Mouse (Mus musculus) stomach, embryonic 16.5 days (tissue): ENCODE results near the gene Rab15. TPM values are rescaled to one million over a fixed set of nuclear protein-coding genes. Genes with fewer than 3 reads are reported as not detected.

ENCODE experiments used
- ATAC-seq: fragments of 200-750 bp; cut with Nextera tagmentation; 2 replicates; pipeline ENCODE4 v1.8.0; 2017; ENCODE audit warnings: moderate number of reproducible peaks, moderate TSS enrichment; ENCODE audit not compliant: insufficient read depth, low FRiP score
- H3K27ac ChIP-seq: fragments of 300-500 bp; sonication (generic); 2 replicates; pipeline ENCODE4 v1.5.1; 2014; ENCODE audit warnings: low read length
- H3K27me3 ChIP-seq: fragments of 300-500 bp; sonication (generic); 2 replicates; pipeline ENCODE4 v1.6.1; 2014; ENCODE audit warnings: low read length, control low read depth, mixed read lengths; ENCODE audit not compliant: control insufficient read depth, insufficient read depth
- H3K36me3 ChIP-seq: fragments of 300-500 bp; sonication (generic); 2 replicates; pipeline ENCODE4 v1.6.1; 2014; ENCODE audit warnings: low read length; ENCODE audit not compliant: control insufficient read depth, insufficient read depth
- H3K4me1 ChIP-seq: fragments of 300-500 bp; sonication (generic); 2 replicates; pipeline ENCODE4 v1.6.1; 2014; ENCODE audit warnings: low read length, control low read depth, mixed read lengths; ENCODE audit not compliant: control insufficient read depth, insufficient read depth
- H3K4me2 ChIP-seq: fragments of 300-500 bp; sonication (generic); 2 replicates; pipeline ENCODE4 v1.6.1; 2014; ENCODE audit warnings: low read depth, low read length, mixed read lengths
- H3K4me3 ChIP-seq: fragments of 300-500 bp; sonication (generic); replicated peaks from 2 replicates; pipeline ENCODE4 v1.5.1; 2014; ENCODE audit warnings: mild to moderate bottlenecking, low read length
- H3K9ac ChIP-seq: fragments of 300-500 bp; sonication (generic); 2 replicates; pipeline ENCODE4 v1.6.1; 2014; ENCODE audit warnings: low read length
- H3K9me3 ChIP-seq: fragments of 300-500 bp; sonication (generic); replicated peaks from 2 replicates; pipeline ENCODE4 v1.6.1; 2016; ENCODE audit warnings: low read length, control low read depth; ENCODE audit not compliant: control insufficient read depth
- WGBS: fragments of 180-500 bp; shearing (Covaris S2); extraction: QIAGEN DNeasy Blood & Tissue Kit; methylation state at CpG from one replicate; pipeline ENCODE4 v1.1.7; 2014; 5-methylcytosine and 5-hydroxymethylcytosine counted together
- polyA plus RNA-seq: library from polyadenylated mRNA; unstranded; fragments of >200 nt; fragmentation: Nextera tagmentation; extraction: Ambion mirVana; gene quantifications from 2 replicates; pipeline ENCODE4 v1.2.1, GENCODE M21; 2015

Gene Rab15
- polyA plus RNA-seq, 1 experiment from 2014 or later: 38.3 TPM

GRCm38 (mm10) chr12:76774652-76775051, 48.1 kb downstream of the Rab15 start:
- Histone ChIP-seq H3K27me3 (no peaks in the 10 kb centered on the region), H3K4me2 (no peak overlapping the region), H3K9me3 (no peaks in the 10 kb centered on the region), H3K4me3 (no peak overlapping the region), H3K27ac (no peak overlapping the region), H3K4me1 (no peaks in the 10 kb centered on the region), H3K36me3 (no peaks in the 10 kb centered on the region), H3K9ac (no peak overlapping the region)
- no peak for ATAC-seq
- 60% methylated on average over 3 of the region's 3 CpGs for WGBS

- Histone ChIP-seq H3K9ac (no peak overlapping the region), H3K4me1 (no peaks in the 10 kb centered on the region), H3K36me3 (no peaks in the 10 kb centered on the region), H3K27me3 (no peaks in the 10 kb centered on the region), H3K4me3 (no peak overlapping the region), H3K27ac (no peak overlapping the region), H3K4me2 (no peak overlapping the region), H3K9me3 (no peaks in the 10 kb centered on the region)
- 89% methylated on average over 5 of the region's 5 CpGs for WGBS
- ATAC-seq: no peak
Observed at GRCm38 (mm10) chr12:76771540-76771939, 51.2 kb downstream of the Rab15 start.

GRCm38 (mm10) chr12:76770841-76771500, 51.7 kb downstream of the Rab15 start:
- Histone ChIP-seq H3K4me3 (no peak overlapping the region), H3K9ac (no peak overlapping the region), H3K27me3 (no peaks in the 10 kb centered on the region), H3K36me3 (no peaks in the 10 kb centered on the region), H3K4me2 (no peak overlapping the region), H3K9me3 (no peaks in the 10 kb centered on the region), H3K4me1 (0 out of 2 replicates have a peak, but pooled peaks cover 5% of the 10 kb centered on the region), H3K27ac (no peak overlapping the region)
- 88% methylated on average over 5 of the region's 5 CpGs for WGBS
- no peak for ATAC-seq

DNA sequence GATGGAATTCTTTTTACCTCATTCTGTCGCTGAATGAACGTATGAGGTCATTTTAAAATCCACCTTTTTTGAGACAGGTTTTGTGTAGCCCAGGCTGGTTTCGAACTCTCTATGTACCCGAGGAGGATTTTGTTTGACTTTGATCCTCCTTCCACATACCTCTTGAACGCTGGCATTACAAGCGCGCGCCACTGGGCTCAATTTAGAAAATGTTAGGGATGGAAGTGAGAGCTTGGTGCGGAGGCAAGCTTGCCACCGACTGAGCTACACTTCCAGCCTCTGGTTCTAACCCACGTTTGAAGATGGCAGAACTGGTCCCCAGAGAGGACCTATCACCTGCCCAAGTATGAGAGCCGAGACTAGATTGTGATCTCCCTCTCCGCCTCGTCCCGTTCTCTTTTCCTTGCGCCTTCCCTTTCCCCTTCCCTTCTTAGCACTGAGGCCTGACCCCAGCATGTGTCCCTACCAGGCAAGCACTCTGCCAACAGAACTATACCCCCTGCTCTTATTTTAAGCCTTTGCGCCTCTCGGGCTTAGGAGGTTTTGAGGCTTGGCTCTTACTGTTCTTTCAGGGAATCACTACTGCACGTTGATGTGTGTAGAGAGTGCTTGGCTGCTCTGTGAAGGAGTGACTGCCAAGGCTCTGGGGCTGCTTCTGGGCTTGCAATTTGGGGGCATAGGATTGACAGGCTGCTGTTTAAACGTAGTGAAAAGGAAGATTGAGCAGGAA, 56.6 kb downstream of the Rab15 start:
- peak overlapping the region; percentile 88 for H3K9ac ChIP-seq
- WGBS: 28% methylated on average over 20 of the region's 20 CpGs

DNA sequence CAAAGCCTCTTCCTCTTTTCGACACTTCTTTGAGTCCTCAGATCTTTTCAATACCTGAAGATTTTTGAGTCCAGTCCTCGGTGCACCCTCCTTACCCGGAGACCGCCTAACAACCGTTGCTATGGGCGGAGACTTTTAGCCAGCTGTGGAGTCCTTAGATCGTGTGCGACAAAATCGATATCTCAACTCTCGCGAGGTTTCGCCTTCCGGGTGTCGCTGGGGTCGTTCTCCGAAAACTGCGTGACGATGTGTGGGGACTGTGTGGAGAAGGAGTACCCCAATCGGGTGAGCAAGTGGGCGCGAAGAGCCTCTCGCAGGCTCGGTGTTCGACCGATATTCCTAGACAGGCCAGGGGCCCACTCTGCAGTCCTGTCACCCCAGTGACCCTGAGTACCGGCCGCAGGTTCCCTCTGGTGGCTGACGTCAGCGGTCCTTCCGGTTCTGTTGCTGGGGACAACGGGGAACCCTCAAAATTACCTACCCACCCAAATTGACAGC, 57.3 kb downstream of the Rab15 start, which contains the start of the genes Churc1 and Fntb:
Churc1 (plus strand) TSS at position 185 of the 498 bp plus-strand sequence.
Fntb (plus strand) TSS at position 236 of the 498 bp plus-strand sequence.
- Histone ChIP-seq H3K4me3 (peak within 1 kb of the TSS; percentile 64), H3K9me3 (no peaks in the 10 kb centered on the region), H3K36me3 (no peaks in the 10 kb centered on the region), H3K9ac (peak within 1 kb of the TSS; percentile 88), H3K27ac (peak within 1 kb of the TSS; percentile 77), H3K27me3 (no peaks in the 10 kb centered on the region), H3K4me2 (peak within 1 kb of the TSS; percentile 63), H3K4me1 (0 out of 2 replicates have a peak, but pooled peaks cover 6% of the 10 kb centered on the region)
- WGBS: under 1% methylated on average over 31 of the region's 31 CpGs
- ATAC-seq: peak; percentile 97

More for the DNA sequence above, 56.6 kb downstream of the Rab15 start:
- Histone ChIP-seq H3K27ac (peak overlapping the region; percentile 77; the same call in 1 of the 2 replicates), H3K36me3 (no peaks in the 10 kb centered on the region), H3K9me3 (no peaks in the 10 kb centered on the region), H3K4me2 (peak overlapping the region; percentile 63), H3K27me3 (no peaks in the 10 kb centered on the region), H3K4me3 (peak overlapping the region; percentile 64), H3K4me1 (0 out of 2 replicates have a peak, but pooled peaks cover 6% of the 10 kb centered on the region)
- ATAC-seq: no peak

- no peak for ATAC-seq
- WGBS: 43% methylated on average over 14 of the region's 14 CpGs
Observed at GRCm38 (mm10) chr12:76752652-76753318, 69.9 kb downstream of the Rab15 start.

GRCm38 (mm10) chr12:76750866-76751459, 71.7 kb downstream of the Rab15 start:
- Histone ChIP-seq H3K27me3 (no peaks in the 10 kb centered on the region), H3K36me3 (no peaks in the 10 kb centered on the region), H3K27ac (no peak overlapping the region), H3K9me3 (no peaks in the 10 kb centered on the region), H3K4me1 (no peaks in the 10 kb centered on the region), H3K4me3 (no peak overlapping the region), H3K9ac (no peak overlapping the region), H3K4me2 (no peak overlapping the region)
- ATAC-seq: no peak
- WGBS: 75% methylated on average over 16 of the region's 16 CpGs

More at GRCm38 (mm10) chr12:76752652-76753318, 69.9 kb downstream of the Rab15 start:
- no peak overlapping the region for H3K9ac ChIP-seq
- H3K27ac ChIP-seq: no peak overlapping the region
- no peaks in the 10 kb centered on the region for H3K9me3 ChIP-seq
- no peaks in the 10 kb centered on the region for H3K36me3 ChIP-seq
- no peak overlapping the region for H3K4me3 ChIP-seq
- H3K4me1 ChIP-seq: no peaks in the 10 kb centered on the region
- no peaks in the 10 kb centered on the region for H3K27me3 ChIP-seq
- no peak overlapping the region for H3K4me2 ChIP-seq
